Mouse (Mus musculus) liver, embryonic 13.5 days (tissue): ENCODE results near the gene Papss1. TPM values are rescaled to one million over a fixed set of nuclear protein-coding genes. Genes with fewer than 3 reads are reported as not detected.
A peak's percentile ranks its signal among the peaks of the same experiment; 100 is the strongest.

Experiments
- ATAC-seq: fragments of 200-750 bp; cut with Nextera tagmentation; 2 replicates; pipeline ENCODE4 v1.8.0; 2017; ENCODE audit warnings: low read depth, mild to moderate bottlenecking, moderate number of reproducible peaks, moderate library complexity
- DNase-seq: peaks from one replicate; pipeline ENCODE4 v3.0.0; 2022
- H3K27ac ChIP-seq: fragments of 300-500 bp; sonication (generic); 2 replicates; pipeline ENCODE4 v1.5.1; 2015; ENCODE audit warnings: moderate library complexity, mild to moderate bottlenecking, inconsistent platforms
- H3K27me3 ChIP-seq: fragments of 300-500 bp; sonication (generic); 2 replicates; pipeline ENCODE4 v1.6.1; 2015; ENCODE audit warnings: mild to moderate bottlenecking, inconsistent platforms
- H3K36me3 ChIP-seq: fragments of 300-500 bp; sonication (generic); 2 replicates; pipeline ENCODE4 v1.6.1; 2015; ENCODE audit warnings: mild to moderate bottlenecking, inconsistent platforms
- H3K4me1 ChIP-seq: fragments of 300-500 bp; sonication (generic); replicated peaks from 2 replicates; pipeline ENCODE4 v1.6.1; 2015; ENCODE audit warnings: inconsistent platforms
- H3K4me2 ChIP-seq: fragments of 300-500 bp; sonication (generic); 2 replicates; pipeline ENCODE4 v1.6.1; 2015; ENCODE audit warnings: inconsistent platforms, mild to moderate bottlenecking, moderate library complexity
- H3K4me3 ChIP-seq: fragments of 300-500 bp; sonication (generic); replicated peaks from 2 replicates; pipeline ENCODE4 v1.5.1; 2015; ENCODE audit warnings: mild to moderate bottlenecking, inconsistent platforms
- H3K9ac ChIP-seq: fragments of 300-500 bp; sonication (generic); 2 replicates; pipeline ENCODE4 v1.6.1; 2015; ENCODE audit warnings: mild to moderate bottlenecking, inconsistent platforms
- H3K9me3 ChIP-seq: fragments of 300-500 bp; sonication (generic); replicated peaks from 2 replicates; pipeline ENCODE4 v1.6.1; 2016; ENCODE audit warnings: inconsistent platforms
- WGBS: fragments of 180-500 bp; shearing (Covaris S2); methylation state at CpG from one replicate; pipeline ENCODE4 v1.1.7; 2015; ENCODE audit not compliant: insufficient replicate concordance; 5-methylcytosine and 5-hydroxymethylcytosine counted together
- polyA plus RNA-seq: library from polyadenylated mRNA; unstranded; fragments of >200 nt; fragmentation: Nextera tagmentation; extraction: Ambion mirVana; gene quantifications from 2 replicates; pipeline ENCODE4 v1.2.1, GENCODE M21; 2015

Gene Papss1
- polyA plus RNA-seq, 1 experiment from 2014 or later = 10.1 TPM

GRCm38 (mm10) chr3:131587959-131588358, 23.4 kb downstream of the Papss1 start:
- Histone ChIP-seq H3K36me3 (peaks cover 6% of the 10 kb centered on the region; the same call in 1 of the 2 replicates), H3K4me1 (no peaks in the 10 kb centered on the region), H3K27me3 (no peaks in the 10 kb centered on the region), H3K9ac (no peak overlapping the region), H3K4me3 (no peak overlapping the region), H3K4me2 (no peak overlapping the region), H3K9me3 (no peaks in the 10 kb centered on the region), H3K27ac (no peak overlapping the region)
- 79% methylated on average over 10 of the region's 10 CpGs for WGBS
- no peak for ATAC-seq
- DNase-seq = no peak

DNA sequence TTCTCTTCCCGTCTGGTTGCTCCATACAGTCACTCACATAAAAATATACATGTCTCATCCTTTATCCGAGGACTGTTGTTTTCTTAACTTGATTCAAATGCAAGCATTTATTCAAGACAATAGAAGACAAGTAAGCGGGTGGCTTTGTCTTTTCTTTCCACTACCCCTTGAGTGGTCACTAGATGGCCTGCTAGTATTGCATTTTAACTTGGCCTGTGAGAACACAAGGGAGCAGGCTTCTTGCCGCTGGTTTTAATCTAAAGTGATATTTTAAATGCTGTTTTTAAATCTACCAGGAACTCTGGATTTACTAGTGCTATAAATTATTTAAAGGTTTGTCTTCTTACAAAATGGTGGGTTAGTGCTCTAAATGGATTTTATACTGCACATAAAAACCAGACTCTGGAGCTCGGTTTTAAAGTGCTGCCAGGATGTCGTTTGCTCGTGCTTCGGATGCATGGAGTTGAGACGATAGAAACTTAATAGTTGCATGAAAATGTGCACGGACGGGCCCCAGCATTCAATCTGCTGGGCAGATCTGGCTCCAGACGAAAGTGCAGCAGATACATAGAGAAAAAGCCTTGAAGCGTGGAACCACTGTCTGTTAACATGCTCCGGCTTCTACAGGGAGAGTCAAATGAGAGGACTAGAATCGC, 28.7 kb downstream of the Papss1 start:
- no peak for ATAC-seq
- Histone ChIP-seq H3K4me2 (no peak overlapping the region), H3K4me3 (no peak overlapping the region), H3K27me3 (no peaks in the 10 kb centered on the region), H3K9me3 (no peaks in the 10 kb centered on the region), H3K4me1 (no peaks in the 10 kb centered on the region), H3K27ac (no peak overlapping the region), H3K36me3 (peaks cover 7% of the 10 kb centered on the region), H3K9ac (no peak overlapping the region)
- WGBS = 78% methylated on average over 15 of the region's 15 CpGs
- no peak for DNase-seq

- ATAC-seq (0 out of 2 replicates have a peak, but pooled peaks have one; percentile 12), DNase-seq (no peak)
- no peak overlapping the region for H3K4me2 ChIP-seq
- H3K9me3 ChIP-seq = no peaks in the 10 kb centered on the region
- H3K27ac ChIP-seq = no peak overlapping the region
- no peaks in the 10 kb centered on the region for H3K4me1 ChIP-seq
- H3K4me3 ChIP-seq = no peak overlapping the region
- whole genome bisulfite sequencing = 88% methylated on average over 11 of the region's 11 CpGs
- H3K27me3 ChIP-seq = no peaks in the 10 kb centered on the region
- no peak overlapping the region for H3K9ac ChIP-seq
- peaks cover 3% of the 10 kb centered on the region; the same call in 1 of the 2 replicates for H3K36me3 ChIP-seq
These were observed 29.8 kb downstream of the Papss1 start for GRCm38 (mm10) chr3:131594361-131594760.

DNA sequence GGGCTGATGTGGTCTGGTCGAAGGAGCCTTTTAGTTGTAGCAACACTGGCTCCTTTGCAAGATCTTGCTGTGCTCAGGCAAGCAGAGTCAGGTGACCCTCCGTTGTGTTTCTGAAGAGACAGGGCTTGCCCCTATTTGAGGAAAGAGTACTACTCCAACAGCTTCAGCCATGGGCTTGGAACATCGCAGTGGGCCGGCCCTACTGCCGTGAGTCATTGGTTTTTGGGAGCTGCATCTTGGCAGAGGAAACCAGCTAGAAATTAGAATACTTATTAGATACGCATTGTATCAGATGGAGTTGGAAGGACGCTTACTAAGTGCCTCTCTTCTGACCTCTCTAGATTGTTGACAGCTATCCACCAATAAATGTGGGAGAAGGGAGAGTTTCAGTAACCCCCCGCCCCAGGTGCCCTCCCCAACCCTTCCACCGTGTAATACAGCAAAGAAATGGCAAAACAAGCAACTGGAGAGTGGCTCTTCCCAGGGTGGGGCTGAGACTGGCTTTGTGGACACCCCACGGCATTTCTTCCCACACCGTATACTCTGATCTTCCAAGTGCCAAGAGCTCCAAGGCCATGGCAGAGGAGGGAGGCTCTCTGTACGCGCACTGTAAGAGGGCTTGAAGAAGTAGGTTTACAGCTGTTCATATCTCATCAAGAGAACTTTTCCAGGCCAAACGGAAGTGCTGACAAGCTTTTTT, 31.1 kb downstream of the Papss1 start:
- Histone ChIP-seq H3K9me3 (no peaks in the 10 kb centered on the region), H3K9ac (no peak overlapping the region), H3K4me1 (no peaks in the 10 kb centered on the region), H3K4me2 (no peak overlapping the region), H3K4me3 (no peak overlapping the region), H3K36me3 (peaks cover 3% of the 10 kb centered on the region; the same call in 1 of the 2 replicates), H3K27me3 (no peaks in the 10 kb centered on the region), H3K27ac (no peak overlapping the region)
- DNase-seq (no peak), ATAC-seq (no peak)
- WGBS = 83% methylated on average over 14 of the region's 14 CpGs

- H3K4me1 ChIP-seq = no peaks in the 10 kb centered on the region
- no peak for DNase-seq
- no peak overlapping the region for H3K4me3 ChIP-seq
- H3K27ac ChIP-seq = no peak overlapping the region
- ATAC-seq = no peak
- WGBS = 71% methylated on average over 11 of the region's 11 CpGs
- H3K4me2 ChIP-seq = no peak overlapping the region
- no peaks in the 10 kb centered on the region for H3K9me3 ChIP-seq
- no peaks in the 10 kb centered on the region for H3K27me3 ChIP-seq
- H3K9ac ChIP-seq = no peak overlapping the region
- no peaks in the 10 kb centered on the region; the same call in 1 of the 2 replicates for H3K36me3 ChIP-seq
These were observed 36.2 kb downstream of the Papss1 start for GRCm38 (mm10) chr3:131600726-131601125.

GRCm38 (mm10) chr3:131601366-131601765, 36.8 kb downstream of the Papss1 start:
- ATAC-seq (no peak), DNase-seq (no peak)
- Histone ChIP-seq H3K9me3 (no peaks in the 10 kb centered on the region), H3K4me3 (no peak overlapping the region), H3K27me3 (no peaks in the 10 kb centered on the region), H3K27ac (no peak overlapping the region), H3K4me2 (no peak overlapping the region), H3K4me1 (no peaks in the 10 kb centered on the region), H3K36me3 (no peaks in the 10 kb centered on the region; the same call in 1 of the 2 replicates), H3K9ac (no peak overlapping the region)
- WGBS = 73% methylated on average over 1 of the region's 1 CpGs

DNA sequence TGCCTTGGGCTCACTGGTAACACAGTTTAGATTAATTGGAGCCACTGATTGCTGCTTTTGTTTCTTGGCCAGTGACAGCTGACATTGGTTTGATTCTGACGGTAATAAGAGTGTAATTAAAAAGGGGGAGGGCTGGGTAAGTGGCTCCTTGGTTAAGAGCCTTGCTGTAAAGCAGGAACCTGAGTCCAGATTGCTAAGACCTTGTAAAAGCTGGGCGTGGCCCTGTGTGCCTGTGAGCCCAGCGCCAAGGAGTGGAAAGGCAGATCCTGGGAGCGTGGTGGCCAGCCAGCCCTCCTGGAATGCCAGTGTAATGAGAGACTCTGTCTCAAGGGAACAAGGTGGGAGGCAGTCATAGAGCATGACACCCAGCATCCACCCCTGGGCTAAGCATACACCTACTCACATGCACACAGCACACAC, 38.4 kb downstream of the Papss1 start:
- ATAC-seq (no peak), DNase-seq (no peak)
- Histone ChIP-seq H3K4me1 (no peaks in the 10 kb centered on the region), H3K4me3 (no peak overlapping the region), H3K9me3 (no peaks in the 10 kb centered on the region), H3K27ac (no peak overlapping the region), H3K9ac (no peak overlapping the region), H3K4me2 (no peak overlapping the region), H3K27me3 (no peaks in the 10 kb centered on the region), H3K36me3 (peaks cover 2% of the 10 kb centered on the region; the same call in 1 of the 2 replicates)
- WGBS = 62% methylated on average over 4 of the region's 4 CpGs

DNA sequence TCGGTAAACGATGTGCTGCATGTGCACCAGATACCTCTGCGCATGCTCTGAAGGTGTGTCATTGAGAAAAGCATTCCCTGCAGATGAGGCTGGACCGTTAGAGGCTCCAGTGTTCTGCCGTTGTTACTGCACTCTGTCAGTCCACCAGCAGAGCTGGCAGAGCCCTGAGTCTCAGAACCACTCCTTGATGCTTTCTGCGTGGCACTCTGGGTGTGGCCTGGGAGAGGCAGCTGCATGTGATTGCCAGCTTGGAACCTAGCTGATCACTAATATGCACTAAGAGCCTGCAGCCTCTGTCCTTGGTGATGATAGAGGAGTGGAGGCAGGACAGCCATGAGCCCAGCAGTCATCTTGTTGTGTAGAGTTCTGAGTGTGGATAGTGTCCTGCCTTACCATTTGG, 43.5 kb downstream of the Papss1 start:
- WGBS = 84% methylated on average over 6 of the region's 6 CpGs
- Histone ChIP-seq H3K9me3 (no peaks in the 10 kb centered on the region), H3K4me3 (no peak overlapping the region), H3K9ac (no peak overlapping the region), H3K4me1 (no peaks in the 10 kb centered on the region), H3K27ac (no peak overlapping the region), H3K36me3 (peaks cover 5% of the 10 kb centered on the region; the same call in 1 of the 2 replicates), H3K27me3 (no peaks in the 10 kb centered on the region), H3K4me2 (no peak overlapping the region)
- DNase-seq (no peak), ATAC-seq (no peak)

- 79% methylated on average over 4 of the region's 4 CpGs for WGBS
These were observed 45.1 kb downstream of the Papss1 start for GRCm38 (mm10) chr3:131609651-131610050.

GRCm38 (mm10) chr3:131610595-131610994, 46.0 kb downstream of the Papss1 start:
- no peak overlapping the region for H3K4me3 ChIP-seq
- no peaks in the 10 kb centered on the region for H3K27me3 ChIP-seq
- peaks cover 9% of the 10 kb centered on the region; the same call in 1 of the 2 replicates for H3K36me3 ChIP-seq
- DNase-seq (no peak), ATAC-seq (no peak)
- H3K9ac ChIP-seq = no peak overlapping the region
- H3K9me3 ChIP-seq = no peaks in the 10 kb centered on the region
- 73% methylated on average over 6 of the region's 6 CpGs for WGBS
- H3K27ac ChIP-seq = no peak overlapping the region
- no peaks in the 10 kb centered on the region for H3K4me1 ChIP-seq
- no peak overlapping the region for H3K4me2 ChIP-seq

More at GRCm38 (mm10) chr3:131609651-131610050, 45.1 kb downstream of the Papss1 start:
- H3K27me3 ChIP-seq = no peaks in the 10 kb centered on the region
- H3K4me3 ChIP-seq = no peak overlapping the region
- H3K9ac ChIP-seq = no peak overlapping the region
- ATAC-seq (no peak), DNase-seq (no peak)
- no peaks in the 10 kb centered on the region for H3K4me1 ChIP-seq
- H3K27ac ChIP-seq = no peak overlapping the region
- H3K4me2 ChIP-seq = no peak overlapping the region
- peaks cover 9% of the 10 kb centered on the region; the same call in 1 of the 2 replicates for H3K36me3 ChIP-seq
- no peaks in the 10 kb centered on the region for H3K9me3 ChIP-seq

DNA sequence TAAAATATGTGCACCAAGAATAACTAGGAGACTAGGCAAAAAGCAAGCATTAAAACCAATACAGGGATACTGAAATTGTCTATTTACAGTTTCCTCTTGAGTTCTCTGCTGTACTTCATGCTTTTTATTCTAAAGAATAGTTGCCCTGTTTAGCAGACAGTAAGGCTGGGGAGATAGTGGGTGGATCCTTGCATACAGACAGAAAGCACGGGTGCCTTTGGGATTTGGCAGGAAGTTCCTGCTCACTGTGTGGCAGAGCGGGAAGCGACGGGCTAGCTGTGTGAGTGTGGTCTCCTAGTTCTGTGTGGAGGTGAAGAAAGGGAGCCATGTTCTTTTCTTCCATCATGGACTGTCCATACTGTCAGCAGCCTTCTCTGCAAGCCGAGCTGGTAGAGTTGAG, 48.3 kb downstream of the Papss1 start:
- Histone ChIP-seq H3K4me2 (no peak overlapping the region), H3K4me3 (no peak overlapping the region), H3K9me3 (no peaks in the 10 kb centered on the region), H3K9ac (no peak overlapping the region), H3K27me3 (no peaks in the 10 kb centered on the region), H3K4me1 (no peaks in the 10 kb centered on the region), H3K36me3 (peaks cover 8% of the 10 kb centered on the region; the same call in 1 of the 2 replicates), H3K27ac (no peak overlapping the region)
- ATAC-seq = no peak
- no peak for DNase-seq
- WGBS = 80% methylated on average over 5 of the region's 5 CpGs
